Mouse (Mus musculus) G1E (cell line): ENCODE data around the gene Lamp1. TPM values are rescaled to one million over a fixed set of nuclear protein-coding genes. Genes with fewer than 3 reads are reported as not detected.

Source experiments
- ATAC-seq: 2 replicates; pipeline ENCODE4 v1.8.0; 2016; ENCODE audit warnings: mild to moderate bottlenecking; ENCODE audit not compliant: insufficient number of reproducible peaks, poor library complexity, low FRiP score, severe bottlenecking; ENCODE audit errors: extremely low read depth
- DNase-seq: peaks from one replicate; pipeline ENCODE4 v3.0.0; 2012; ENCODE audit warnings: low spot score
- H3K27me3 ChIP-seq: 2 replicates; pipeline ENCODE4 v1.6.1; 2012; ENCODE audit warnings: mild to moderate bottlenecking, low read length, inconsistent platforms; ENCODE audit not compliant: insufficient read depth
- H3K36me3 ChIP-seq: replicated peaks from 2 replicates; pipeline ENCODE3; 2012; ENCODE audit warnings: mild to moderate bottlenecking, inconsistent platforms
- H3K4me1 ChIP-seq: 2 replicates; pipeline ENCODE4 v1.6.1; 2012; ENCODE audit warnings: low read depth, low read length, inconsistent platforms, mixed read lengths; ENCODE audit not compliant: insufficient read depth
- H3K4me3 ChIP-seq: 2 replicates; pipeline ENCODE4 v1.5.1; 2012; ENCODE audit warnings: low read depth, mild to moderate bottlenecking, inconsistent platforms, low read length, moderate library complexity, mixed read lengths
- H3K9me3 ChIP-seq: replicated peaks from 2 replicates; pipeline ENCODE4 v1.6.1; 2012; ENCODE audit warnings: inconsistent platforms
- CTCF ChIP-seq: IDR thresholded peaks from 2 replicates; pipeline ENCODE4 v1.5.1; 2012; ENCODE audit warnings: low read depth, low read length, inconsistent platforms, mixed read lengths
- GATA1 ChIP-seq: IDR thresholded peaks from 2 replicates; pipeline ENCODE4 v1.6.1; 2012; ENCODE audit warnings: borderline replicate concordance, low read length, inconsistent platforms, mixed read lengths
- GATA2 ChIP-seq: IDR thresholded peaks from 2 replicates; pipeline ENCODE4 v1.6.1; 2012; ENCODE audit warnings: low read depth, low read length, inconsistent platforms, borderline replicate concordance
- POLR2AphosphoS5 ChIP-seq: IDR thresholded peaks from 2 replicates; pipeline ENCODE4 v1.6.1; 2012; ENCODE audit warnings: low read depth, low read length, inconsistent platforms; ENCODE audit not compliant: insufficient replicate concordance
- TAL1 ChIP-seq: conservative IDR thresholded peaks from 2 replicates; pipeline ENCODE4 v1.6.1; 2012; ENCODE audit warnings: low read depth, low read length, inconsistent platforms, mixed read lengths
- polyA plus RNA-seq: library from polyadenylated mRNA; stranded (reverse); fragments of >175 nt; gene quantifications from 2 replicates; pipeline ENCODE4 v1.2.3, GENCODE M21; 2012
- total RNA-seq, 2 experiments: library from RNA; stranded (forward) in 1 of 2; stranded (reverse) in 1 of 2; fragments of 200-1000 nt in 1 of 2; fragments of >200 nt in 1 of 2; fragmentation: Nextera tagmentation in 1 of 2; gene quantifications; 2 replicates each; pipeline ENCODE4 v1.2.3; 2014 to 2017

The Lamp1 gene
- total and polyA plus RNA-seq, 3 experiments, result 208 to 458 (median 233) TPM

GRCm38 (mm10) chr8:13148476-13148875 is 10.5 kb upstream of the Lamp1 start:
- DNase-seq (no peak), ATAC-seq (no peak)
- Histone ChIP-seq H3K4me1 (no peaks in the 10 kb centered on the region), H3K27me3 (no peaks in the 10 kb centered on the region), H3K4me3 (no peak overlapping the region), H3K9me3 (no peaks in the 10 kb centered on the region), H3K36me3 (peaks cover 83% of the 10 kb centered on the region)
- TF ChIP-seq TAL1, result no peak
- TF ChIP-seq POLR2AphosphoS5, result no peak
- no peak for TF ChIP-seq GATA2
- TF ChIP-seq GATA1, result no peak
- no peak for TF ChIP-seq CTCF

GRCm38 (mm10) chr8:13149287-13149686 is 9.7 kb upstream of the Lamp1 start:
- TF ChIP-seq CTCF (no peak), POLR2AphosphoS5 (no peak), GATA1 (no peak), GATA2 (no peak), TAL1 (no peak)
- Histone ChIP-seq H3K9me3 (no peaks in the 10 kb centered on the region), H3K27me3 (no peaks in the 10 kb centered on the region), H3K4me1 (no peaks in the 10 kb centered on the region), H3K4me3 (no peak overlapping the region), H3K36me3 (peaks cover 83% of the 10 kb centered on the region)
- ATAC-seq (no peak), DNase-seq (no peak)

GRCm38 (mm10) chr8:13149866-13150265 is 9.1 kb upstream of the Lamp1 start:
- TF ChIP-seq POLR2AphosphoS5, result no peak
- TF ChIP-seq GATA2, result no peak
- no peak for TF ChIP-seq GATA1
- TF ChIP-seq TAL1, result no peak
- no peak for TF ChIP-seq CTCF
- Histone ChIP-seq H3K9me3 (no peaks in the 10 kb centered on the region), H3K4me1 (no peaks in the 10 kb centered on the region), H3K36me3 (peaks cover 82% of the 10 kb centered on the region), H3K4me3 (no peak overlapping the region), H3K27me3 (no peaks in the 10 kb centered on the region)
- DNase-seq, result no peak
- ATAC-seq, result no peak

DNA sequence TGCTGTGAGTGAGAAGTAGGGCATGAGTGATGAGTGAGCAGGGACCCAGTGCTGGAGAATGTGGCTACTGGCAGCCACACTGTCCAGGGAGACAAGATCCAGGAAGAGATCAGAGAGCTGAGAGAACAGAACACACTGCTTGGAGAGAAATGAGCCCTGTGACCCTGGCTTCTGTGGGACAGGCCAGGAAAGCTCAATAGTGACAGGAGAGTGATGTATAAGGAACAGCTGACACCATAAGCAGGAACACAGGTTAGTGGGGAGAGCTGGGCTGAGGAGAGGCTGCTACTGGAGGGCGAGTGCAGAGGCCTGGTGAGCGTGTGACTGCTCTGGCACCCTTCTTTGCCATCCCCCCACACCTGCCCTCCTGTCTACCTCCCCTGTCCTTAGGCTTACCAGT is 8.0 kb upstream of the Lamp1 start:
- Histone ChIP-seq H3K4me3 (no peak overlapping the region), H3K36me3 (peaks cover 80% of the 10 kb centered on the region), H3K9me3 (no peaks in the 10 kb centered on the region), H3K4me1 (no peaks in the 10 kb centered on the region), H3K27me3 (no peaks in the 10 kb centered on the region)
- no peak for ATAC-seq
- TF ChIP-seq CTCF, result no peak
- no peak for TF ChIP-seq POLR2AphosphoS5
- TF ChIP-seq GATA2, result no peak
- no peak for TF ChIP-seq TAL1
- TF ChIP-seq GATA1, result no peak
- no peak for DNase-seq

- TF ChIP-seq POLR2AphosphoS5 (no peak), GATA2 (no peak), GATA1 (no peak), CTCF (no peak), TAL1 (no peak)
- DNase-seq (no peak), ATAC-seq (no peak)
- peaks cover 7% of the 10 kb centered on the region for H3K4me1 ChIP-seq
- peaks cover 55% of the 10 kb centered on the region for H3K36me3 ChIP-seq
- H3K4me3 ChIP-seq, result no peak overlapping the region
- H3K9me3 ChIP-seq, result no peaks in the 10 kb centered on the region
- H3K27me3 ChIP-seq, result no peaks in the 10 kb centered on the region
Observed at GRCm38 (mm10) chr8:13154099-13154498, 4.9 kb upstream of the Lamp1 start.

- DNase-seq (no peak), ATAC-seq (no peak)
- H3K4me1 ChIP-seq, result peaks cover 11% of the 10 kb centered on the region
- no peak overlapping the region for H3K4me3 ChIP-seq
- H3K27me3 ChIP-seq, result no peaks in the 10 kb centered on the region
- H3K9me3 ChIP-seq, result no peaks in the 10 kb centered on the region
- TF ChIP-seq TAL1, result no peak
- no peak for TF ChIP-seq CTCF
- peaks cover 45% of the 10 kb centered on the region for H3K36me3 ChIP-seq
Observed at GRCm38 (mm10) chr8:13155358-13155757, 3.6 kb upstream of the Lamp1 start.
